Mouse (Mus musculus): ENCODE results near the gene Zfp467.

DNA sequence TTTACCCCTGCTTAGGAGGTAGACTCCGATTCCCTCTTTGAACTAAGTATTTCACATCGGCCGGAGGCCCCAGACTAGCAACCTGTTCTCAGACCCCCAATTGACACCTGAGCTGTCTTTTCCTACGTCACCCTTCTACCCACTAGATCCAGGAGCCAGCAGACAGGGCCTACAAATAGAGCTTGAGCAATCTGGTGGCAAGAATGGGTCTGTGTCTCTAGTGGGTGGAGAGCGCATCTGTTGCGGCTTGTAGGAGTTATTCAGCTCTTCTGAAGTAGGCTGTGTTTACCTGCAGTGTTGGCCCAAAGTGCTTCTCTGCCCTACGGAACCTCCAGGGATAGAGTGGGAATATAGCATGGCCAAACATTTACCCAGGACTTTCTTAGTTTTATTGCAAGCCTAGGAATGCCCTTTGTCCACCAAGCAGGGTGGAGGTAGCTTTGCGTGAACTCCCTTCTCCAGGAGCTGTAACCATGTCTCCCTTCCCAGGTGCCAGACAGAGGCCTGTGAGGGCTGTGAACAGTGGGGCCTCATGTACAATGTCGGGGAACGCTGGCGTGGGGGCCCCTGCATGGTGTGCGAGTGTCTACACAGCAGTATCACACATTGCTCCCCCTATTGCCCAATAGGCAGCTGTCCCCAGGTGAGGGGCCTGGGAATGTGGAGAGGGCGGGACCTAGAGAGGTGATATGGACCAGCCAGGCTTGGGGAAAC lies 19.5 kb upstream of the Zfp467 start:
- TF ChIP-seq CTCF (IDR thresholded peaks at IDR 0.05; ENCODE audit: extremely low read depth, insufficient read depth, low read length) (no peak), POLR2A (IDR thresholded peaks at IDR 0.05; ENCODE audit: extremely low read depth, insufficient read depth, low read length) (no peak)

Measured in cortical plate, adult 2 months (tissue).